Mouse (Mus musculus) cerebellum, postnatal 25 days (tissue): ENCODE measurements at regions not wholly inside any gene's neighbourhood (a gene's known extent, or its start where the extent isn't known, plus 50 kb on each side); places are given as distances from the start of the nearest gene placed in this dataset.

Experiments used
- DNase-seq, 2 experiments: peaks; one replicate each; pipeline ENCODE4 v3.0.0; 2021; ENCODE audit warnings: mixed read lengths in 2 of 2

- no peak for DNase-seq
Measured at GRCm38 (mm10) chr12:6815775-6816577, 1161.5 kb upstream of the Apob start.

GRCm38 (mm10) chr12:6832933-6833332, 1144.5 kb upstream of the Apob start:
- DNase-seq: no peak

GRCm38 (mm10) chr12:6837581-6837980, 1139.9 kb upstream of the Apob start:
- no peak for DNase-seq

GRCm38 (mm10) chr12:6848483-6848882, 1129.0 kb upstream of the Apob start:
- DNase-seq: no peak

GRCm38 (mm10) chr12:6865916-6866315, 1111.5 kb upstream of the Apob start:
- peak in 1 of 2 experiments; percentile 3 for DNase-seq
